Mouse (Mus musculus) embryonic facial prominence, embryonic 12.5 days (tissue): ENCODE results near the gene Cacna1h. TPM values are rescaled to one million over a fixed set of nuclear protein-coding genes. Genes with fewer than 3 reads are reported as not detected.

Source experiments
- ATAC-seq: fragments of 200-750 bp; cut with Nextera tagmentation; 2 replicates; pipeline ENCODE4 v1.8.0; 2017; ENCODE audit not compliant: insufficient number of reproducible peaks, insufficient read depth, low FRiP score, low TSS enrichment
- H3K27ac ChIP-seq: fragments of 300-500 bp; sonication (generic); 2 replicates; pipeline ENCODE4 v1.5.1; 2016; ENCODE audit warnings: mild to moderate bottlenecking
- H3K27me3 ChIP-seq: fragments of 300-500 bp; sonication (generic); 2 replicates; pipeline ENCODE4 v1.6.1; 2016; ENCODE audit warnings: mild to moderate bottlenecking, moderate library complexity
- H3K36me3 ChIP-seq: fragments of 300-500 bp; sonication (generic); 2 replicates; pipeline ENCODE4 v1.6.1; 2016; ENCODE audit warnings: mild to moderate bottlenecking
- H3K4me1 ChIP-seq: fragments of 300-500 bp; sonication (generic); 2 replicates; pipeline ENCODE4 v1.6.1; 2016
- H3K4me2 ChIP-seq: fragments of 300-500 bp; sonication (generic); replicated peaks from 2 replicates; pipeline ENCODE4 v1.6.1; 2016; ENCODE audit warnings: mild to moderate bottlenecking, moderate library complexity
- H3K4me3 ChIP-seq: fragments of 300-500 bp; sonication (generic); 2 replicates; pipeline ENCODE4 v1.5.1; 2016; ENCODE audit warnings: mild to moderate bottlenecking
- H3K9ac ChIP-seq: fragments of 300-500 bp; sonication (generic); 2 replicates; pipeline ENCODE4 v1.6.1; 2016; ENCODE audit warnings: mild to moderate bottlenecking, moderate library complexity
- H3K9me3 ChIP-seq: fragments of 300-500 bp; sonication (generic); 2 replicates; pipeline ENCODE4 v1.6.1; 2016; ENCODE audit warnings: mild to moderate bottlenecking, moderate library complexity
- WGBS: fragments of 180-500 bp; shearing (Covaris S2); methylation state at CpG from one replicate; pipeline ENCODE4 v1.1.7; 2016; 5-methylcytosine and 5-hydroxymethylcytosine counted together
- polyA plus RNA-seq: library from polyadenylated mRNA; unstranded; fragments of >200 nt; fragmentation: Nextera tagmentation; extraction: Ambion mirVana; gene quantifications from 2 replicates; pipeline ENCODE4 v1.2.1, GENCODE M21; 2016

Gene Cacna1h
- polyA plus RNA-seq, 1 experiment from 2014 or later, result 8.7 TPM

- no peaks in the 10 kb centered on the region for H3K27me3 ChIP-seq
- no peak for ATAC-seq
- WGBS, result 76% methylated on average over 6 of the region's 6 CpGs
These were observed 7.8 kb upstream of the Cacna1h start for GRCm38 (mm10) chr17:25441417-25441816.

GRCm38 (mm10) chr17:25433223-25433616 lies 363 bp downstream of the Cacna1h start:
- no peaks in the 10 kb centered on the region for H3K9me3 ChIP-seq
- peaks cover 46% of the 10 kb centered on the region for H3K4me1 ChIP-seq
- peak overlapping the region; percentile 78 for H3K9ac ChIP-seq
- H3K27ac ChIP-seq, result peak overlapping the region; percentile 90
- H3K36me3 ChIP-seq, result no peaks in the 10 kb centered on the region
- ATAC-seq, result peak; percentile 42
- peak overlapping the region; percentile 76 for H3K4me3 ChIP-seq
- 1% methylated on average over 40 of the region's 40 CpGs for WGBS
- H3K4me2 ChIP-seq, result peak overlapping the region; percentile 92
- peaks cover 19% of the 10 kb centered on the region for H3K27me3 ChIP-seq

More at GRCm38 (mm10) chr17:25441417-25441816, 7.8 kb upstream of the Cacna1h start:
- peaks cover 5% of the 10 kb centered on the region; the same call in 1 of the 2 replicates for H3K4me1 ChIP-seq
- H3K9ac ChIP-seq, result no peak overlapping the region
- no peak overlapping the region for H3K4me3 ChIP-seq
- no peak overlapping the region for H3K27ac ChIP-seq
- no peaks in the 10 kb centered on the region for H3K36me3 ChIP-seq
- H3K9me3 ChIP-seq, result no peaks in the 10 kb centered on the region
- H3K4me2 ChIP-seq, result no peak overlapping the region

- Histone ChIP-seq H3K4me2 (peak overlapping the region; percentile 92), H3K9ac (peak overlapping the region; percentile 78), H3K27me3 (peaks cover 19% of the 10 kb centered on the region), H3K4me3 (peak overlapping the region; percentile 76), H3K4me1 (peaks cover 50% of the 10 kb centered on the region), H3K9me3 (no peaks in the 10 kb centered on the region), H3K27ac (peak overlapping the region; percentile 43; the same call in 1 of the 2 replicates), H3K36me3 (no peaks in the 10 kb centered on the region)
- WGBS, result under 1% methylated on average over 53 of the region's 53 CpGs
- no peak for ATAC-seq
These were observed 976 bp downstream of the Cacna1h start for GRCm38 (mm10) chr17:25432433-25433181.

- Histone ChIP-seq H3K4me1 (peaks cover 55% of the 10 kb centered on the region), H3K9me3 (no peaks in the 10 kb centered on the region), H3K27ac (no peak overlapping the region), H3K9ac (no peak overlapping the region), H3K4me3 (no peak overlapping the region), H3K27me3 (peaks cover 19% of the 10 kb centered on the region), H3K36me3 (0 out of 2 replicates have a peak, but pooled peaks cover 6% of the 10 kb centered on the region), H3K4me2 (0 out of 2 replicates have a peak overlapping the region, but pooled peaks have one; percentile 92)
- ATAC-seq, result no peak
- WGBS, result 36% methylated on average over 8 of the region's 8 CpGs
These were observed 3.0 kb downstream of the Cacna1h start for GRCm38 (mm10) chr17:25430534-25430933.

- 0 out of 2 replicates have a peak, but pooled peaks cover 6% of the 10 kb centered on the region for H3K36me3 ChIP-seq
- ATAC-seq, result no peak
- H3K27ac ChIP-seq, result no peak overlapping the region; the same call in 1 of the 2 replicates
- H3K9me3 ChIP-seq, result no peaks in the 10 kb centered on the region
- peaks cover 49% of the 10 kb centered on the region for H3K4me1 ChIP-seq
- H3K9ac ChIP-seq, result no peak overlapping the region
- no peak overlapping the region; the same call in 1 of the 2 replicates for H3K4me2 ChIP-seq
- 45% methylated on average over 6 of the region's 6 CpGs for WGBS
- peaks cover 19% of the 10 kb centered on the region for H3K27me3 ChIP-seq
- H3K4me3 ChIP-seq, result no peak overlapping the region
These were observed 3.7 kb downstream of the Cacna1h start for GRCm38 (mm10) chr17:25429886-25430285.

- no peaks in the 10 kb centered on the region for H3K9me3 ChIP-seq
- H3K36me3 ChIP-seq, result 0 out of 2 replicates have a peak, but pooled peaks cover 6% of the 10 kb centered on the region
- peaks cover 19% of the 10 kb centered on the region for H3K27me3 ChIP-seq
- H3K4me1 ChIP-seq, result peaks cover 45% of the 10 kb centered on the region
- no peak overlapping the region for H3K9ac ChIP-seq
- H3K4me3 ChIP-seq, result no peak overlapping the region
- WGBS, result 45% methylated on average over 5 of the region's 5 CpGs
- H3K4me2 ChIP-seq, result no peak overlapping the region
- no peak overlapping the region for H3K27ac ChIP-seq
- ATAC-seq, result no peak
These were observed 4.3 kb downstream of the Cacna1h start for GRCm38 (mm10) chr17:25429240-25429639.

- Histone ChIP-seq H3K27me3 (peaks cover 19% of the 10 kb centered on the region; the same call in 1 of the 2 replicates), H3K9me3 (no peaks in the 10 kb centered on the region), H3K4me1 (peaks cover 43% of the 10 kb centered on the region), H3K36me3 (peaks cover 7% of the 10 kb centered on the region; the same call in 1 of the 2 replicates), H3K4me2 (no peak overlapping the region), H3K4me3 (no peak overlapping the region), H3K27ac (no peak overlapping the region), H3K9ac (no peak overlapping the region)
- no peak for ATAC-seq
- WGBS, result 34% methylated on average over 10 of the region's 10 CpGs
These were observed 6.1 kb downstream of the Cacna1h start for GRCm38 (mm10) chr17:25427441-25427840.

- peaks cover 30% of the 10 kb centered on the region for H3K4me1 ChIP-seq
- no peak overlapping the region for H3K4me3 ChIP-seq
- H3K4me2 ChIP-seq, result no peak overlapping the region
- peaks cover 13% of the 10 kb centered on the region for H3K36me3 ChIP-seq
- H3K27ac ChIP-seq, result no peak overlapping the region
- WGBS, result 58% methylated on average over 2 of the region's 2 CpGs
- H3K9ac ChIP-seq, result no peak overlapping the region
- ATAC-seq, result no peak
- H3K27me3 ChIP-seq, result peaks cover 10% of the 10 kb centered on the region; the same call in 1 of the 2 replicates
- H3K9me3 ChIP-seq, result no peaks in the 10 kb centered on the region
These were observed 7.6 kb downstream of the Cacna1h start for GRCm38 (mm10) chr17:25425996-25426395.

GRCm38 (mm10) chr17:25424526-25425080 lies 9.0 kb downstream of the Cacna1h start:
- no peak overlapping the region for H3K4me3 ChIP-seq
- no peak overlapping the region for H3K4me2 ChIP-seq
- no peak for ATAC-seq
- WGBS, result 44% methylated on average over 8 of the region's 8 CpGs
- H3K27me3 ChIP-seq, result 0 out of 2 replicates have a peak, but pooled peaks cover 5% of the 10 kb centered on the region
- H3K4me1 ChIP-seq, result peaks cover 29% of the 10 kb centered on the region
- peaks cover 13% of the 10 kb centered on the region for H3K36me3 ChIP-seq
- no peak overlapping the region for H3K9ac ChIP-seq
- H3K9me3 ChIP-seq, result no peaks in the 10 kb centered on the region
- H3K27ac ChIP-seq, result no peak overlapping the region

- no peak for ATAC-seq
- Histone ChIP-seq H3K4me2 (no peak overlapping the region), H3K9me3 (no peaks in the 10 kb centered on the region), H3K36me3 (peaks cover 9% of the 10 kb centered on the region), H3K4me3 (no peak overlapping the region), H3K27ac (peak overlapping the region; percentile 48), H3K9ac (no peak overlapping the region), H3K27me3 (no peaks in the 10 kb centered on the region), H3K4me1 (peaks cover 39% of the 10 kb centered on the region)
- 89% methylated on average over 3 of the region's 3 CpGs for WGBS
These were observed 12.6 kb downstream of the Cacna1h start for GRCm38 (mm10) chr17:25420998-25421397.

- ATAC-seq, result no peak
- Histone ChIP-seq H3K9ac (no peak overlapping the region), H3K4me3 (no peak overlapping the region), H3K36me3 (peaks cover 7% of the 10 kb centered on the region), H3K27ac (no peak overlapping the region; the same call in 1 of the 2 replicates), H3K4me2 (0 out of 2 replicates have a peak overlapping the region, but pooled peaks have one; percentile 3), H3K27me3 (no peaks in the 10 kb centered on the region), H3K4me1 (peaks cover 60% of the 10 kb centered on the region), H3K9me3 (no peaks in the 10 kb centered on the region)
- WGBS, result 43% methylated on average over 9 of the region's 9 CpGs
These were observed 14.7 kb downstream of the Cacna1h start for GRCm38 (mm10) chr17:25418926-25419325.

- no peak overlapping the region for H3K27ac ChIP-seq
- 79% methylated on average over 6 of the region's 6 CpGs for WGBS
- H3K4me3 ChIP-seq, result no peak overlapping the region
These were observed 15.6 kb downstream of the Cacna1h start for GRCm38 (mm10) chr17:25417990-25418389.

More at GRCm38 (mm10) chr17:25417990-25418389, 15.6 kb downstream of the Cacna1h start:
- H3K9me3 ChIP-seq, result no peaks in the 10 kb centered on the region
- no peak overlapping the region for H3K9ac ChIP-seq
- H3K4me2 ChIP-seq, result no peak overlapping the region
- peaks cover 7% of the 10 kb centered on the region; the same call in 1 of the 2 replicates for H3K36me3 ChIP-seq
- no peak for ATAC-seq
- peaks cover 62% of the 10 kb centered on the region for H3K4me1 ChIP-seq
- H3K27me3 ChIP-seq, result no peaks in the 10 kb centered on the region
